Mouse (Mus musculus) lung, postnatal 4 days (tissue): ENCODE results near the gene Nek10.
"Not testable (repeated sequence)": the region's sequence is repeated elsewhere in the genome, so short reads cannot be mapped to it uniquely, and the experiment has no call there.

Source experiments
- DNase-seq, 2 experiments: peaks; one replicate each; pipeline ENCODE4 v3.0.0; 2021

Gene Nek10

GRCm38 (mm10) chr14:14991642-14992041 lies 188.4 kb downstream of the Nek10 start:
- no peak for DNase-seq

- DNase-seq = no peak
Measured at GRCm38 (mm10) chr14:15011408-15011807, 208.2 kb downstream of the Nek10 start.

GRCm38 (mm10) chr14:15014799-15015198 lies 211.6 kb downstream of the Nek10 start:
- DNase-seq = no peak

- not testable (repeated sequence) for DNase-seq
Measured at GRCm38 (mm10) chr14:15030626-15031025, 227.4 kb downstream of the Nek10 start.

- DNase-seq = not testable (repeated sequence)
Measured at GRCm38 (mm10) chr14:15034638-15035037, 231.4 kb downstream of the Nek10 start.

GRCm38 (mm10) chr14:15048186-15048585 lies 245.0 kb downstream of the Nek10 start:
- no peak for DNase-seq

- no peak for DNase-seq
Measured at GRCm38 (mm10) chr14:15061496-15061895, 258.3 kb downstream of the Nek10 start.
